18 mouse cellular contexts compared by ENCODE assay signal in genomic region chr1:66702623-66703345, GRCm38 (mm10). TPM values are rescaled to one million over a fixed set of nuclear protein-coding genes. Genes with fewer than 3 reads are reported as not detected.
A peak's percentile ranks its signal among the peaks of the same experiment; 100 is the strongest.
DNase-seq lines count a peak whose midpoint lies in the region; ATAC-seq and TF ChIP-seq lines count a peak whose summit lies in the region.
"Had no signal": no experiment of that assay in that cellular context is flagged by ENCODE, and none has a peak within 500 bp of the region (broad histone marks: within the 10 kb centered on the region; RNA-seq: fewer than 3 reads in every experiment).

No protein-coding gene starts in this region.

- peaks cover 25% of the 10 kb centered on the region for H3K36me3 ChIP-seq in erythroblast, embryonic 14.5 days (ENCODE audit: control insufficient read depth)
- no peaks in the 10 kb centered on the region; the same call in 1 of the 2 replicates for H3K36me3 ChIP-seq in intestine, postnatal 0 days (ENCODE audit: control insufficient read depth, insufficient read depth)
- peaks cover 3% of the 10 kb centered on the region; the same call in 1 of the 2 replicates for H3K36me3 ChIP-seq in intestine, embryonic 16.5 days (ENCODE audit: control insufficient read depth, insufficient read depth, low read length)
- peaks cover 42% of the 10 kb centered on the region for H3K36me3 ChIP-seq in E14TG2a.4 (ENCODE audit: insufficient read depth, low read length)
- H3K36me3 ChIP-seq in liver, embryonic 12.5 days: peaks cover 34% of the 10 kb centered on the region

- H3K9me3 ChIP-seq in erythroblast, embryonic 14.5 days (ENCODE audit: control insufficient read depth, low read length): no peaks in the 10 kb centered on the region
- no peaks in the 10 kb centered on the region for H3K9me3 ChIP-seq in intestine, postnatal 0 days (ENCODE audit: control insufficient read depth)
- H3K9me3 ChIP-seq in intestine, embryonic 16.5 days (ENCODE audit: control insufficient read depth, low read length): no peaks in the 10 kb centered on the region
- peaks cover 18% of the 10 kb centered on the region for H3K9me3 ChIP-seq in E14TG2a.4 (ENCODE audit: low read length)
- no peaks in the 10 kb centered on the region for H3K9me3 ChIP-seq in liver, embryonic 12.5 days (replicated peaks)
- H3K9me3 ChIP-seq: embryonic facial prominence, embryonic 13.5 days; forebrain, embryonic 10.5 days; heart, embryonic 10.5 days; limb, embryonic 15.5 days had no signal

- no peak for DNase-seq in frontal cortex, postnatal 10 days (ENCODE audit: low spot score in 2 of 2)
- DNase-seq in testis, postnatal 10 days (ENCODE audit: low spot score): no peak
- DNase-seq: adrenal gland, postnatal 36 days; cerebellum, adult 8-10 months; gastrocnemius, postnatal 25 days; heart, postnatal 36 days; kidney, adult 18-20 months; kidney, postnatal 14 days had no signal

- H3K4me2 ChIP-seq in intestine, postnatal 0 days (replicated peaks; ENCODE audit: low read depth): peak overlapping the region; percentile 82
- no peak overlapping the region for H3K4me2 ChIP-seq in intestine, embryonic 16.5 days (ENCODE audit: low read depth, low read length)
- peak overlapping the region; percentile 75 for H3K4me2 ChIP-seq in liver, embryonic 12.5 days

- no peak overlapping the region for H3K9ac ChIP-seq in intestine, postnatal 0 days (ENCODE audit: low read depth, low read length)
- H3K9ac ChIP-seq in intestine, embryonic 16.5 days (ENCODE audit: low read depth, low read length): no peak overlapping the region
- H3K9ac ChIP-seq in liver, embryonic 12.5 days: peak overlapping the region; percentile 83
- H3K9ac ChIP-seq: embryonic facial prominence, embryonic 13.5 days; limb, embryonic 15.5 days had no signal

- no peak overlapping the region for H3K27ac ChIP-seq in intestine, postnatal 0 days (ENCODE audit: low read depth, low read length)
- H3K27ac ChIP-seq in intestine, embryonic 16.5 days (ENCODE audit: low read length): no peak overlapping the region
- H3K27ac ChIP-seq in liver, embryonic 12.5 days: peak overlapping the region; percentile 40; the same call in 1 of the 2 replicates
- H3K27ac ChIP-seq: embryonic facial prominence, embryonic 13.5 days; forebrain, embryonic 10.5 days; heart, embryonic 10.5 days; limb, embryonic 15.5 days had no signal

- H3K4me1 ChIP-seq in erythroblast, embryonic 14.5 days (ENCODE audit: control insufficient read depth): peaks cover 29% of the 10 kb centered on the region
- H3K4me1 ChIP-seq in intestine, postnatal 0 days (replicated peaks; ENCODE audit: control insufficient read depth, insufficient read depth, low read length): 0 out of 2 replicates have a peak, but pooled peaks cover 6% of the 10 kb centered on the region
- peaks cover 17% of the 10 kb centered on the region for H3K4me1 ChIP-seq in intestine, embryonic 16.5 days (ENCODE audit: control insufficient read depth, insufficient read depth, low read length)
- H3K4me1 ChIP-seq in E14TG2a.4 (replicated peaks; ENCODE audit: low read depth, low read length): peaks cover 44% of the 10 kb centered on the region
- peaks cover 36% of the 10 kb centered on the region for H3K4me1 ChIP-seq in liver, embryonic 12.5 days

- TF ChIP-seq CTCF in intestine, postnatal 0 days (IDR thresholded peaks at IDR 0.05; ENCODE audit: low read depth): no peak
- no peak for TF ChIP-seq CTCF in E14TG2a.4 (conservative IDR thresholded peaks at IDR 0.05; ENCODE audit: low read length)

- WGBS in intestine, postnatal 0 days: 58% methylated on average over 4 of the region's 4 CpGs
- WGBS in intestine, embryonic 16.5 days: 80% methylated on average over 4 of the region's 4 CpGs
- 35% methylated on average over 4 of the region's 4 CpGs for WGBS in liver, embryonic 12.5 days (ENCODE audit: insufficient replicate concordance)

- no peak for ATAC-seq in erythroblast, adult 5-6 weeks (replicated peaks; ENCODE audit: low FRiP score, poor library complexity, severe bottlenecking)
- ATAC-seq in intestine, postnatal 0 days: no peak
- no peak for ATAC-seq in intestine, embryonic 16.5 days
- ATAC-seq in liver, embryonic 12.5 days: peak; percentile 23; the same call in 1 of the 2 replicates

- no peaks in the 10 kb centered on the region for H3K27me3 ChIP-seq in erythroblast, embryonic 14.5 days (ENCODE audit: control insufficient read depth)
- no peaks in the 10 kb centered on the region for H3K27me3 ChIP-seq in intestine, postnatal 0 days (replicated peaks; ENCODE audit: control insufficient read depth, insufficient read depth, low read length)
- no peaks in the 10 kb centered on the region for H3K27me3 ChIP-seq in intestine, embryonic 16.5 days (replicated peaks; ENCODE audit: control insufficient read depth, insufficient read depth, low read length)
- H3K27me3 ChIP-seq in E14TG2a.4 (ENCODE audit: insufficient read depth, low read length): no peaks in the 10 kb centered on the region
- no peaks in the 10 kb centered on the region for H3K27me3 ChIP-seq in liver, embryonic 12.5 days (replicated peaks)
- H3K27me3 ChIP-seq: embryonic facial prominence, embryonic 13.5 days; limb, embryonic 15.5 days had no signal

- H3K4me3 ChIP-seq in erythroblast, embryonic 14.5 days (replicated peaks): peak overlapping the region; percentile 26
- H3K4me3 ChIP-seq in intestine, postnatal 0 days (ENCODE audit: low read depth, low read length): no peak overlapping the region; the same call in 1 of the 2 replicates
- H3K4me3 ChIP-seq in intestine, embryonic 16.5 days (ENCODE audit: low read length): no peak overlapping the region
- H3K4me3 ChIP-seq in E14TG2a.4 (replicated peaks; ENCODE audit: low read length): peak overlapping the region; percentile 93
- peak overlapping the region; percentile 90 for H3K4me3 ChIP-seq in liver, embryonic 12.5 days

RNA-seq across cellular contexts. Expression of gene Rpe, which starts 2.2 kb away (rescaled TPM):
- 0.52 and 0.63 TPM in 2 replicates for polyA plus RNA-seq in erythroblast, embryonic 14.5 days (2012)
- 20.1 and 24.2 TPM in 2 replicates for total RNA-seq in erythroblast, adult 5-6 weeks (2015; ENCODE audit: low replicate concordance)
- total RNA-seq in erythroblast, adult 5-6 weeks (2017; ENCODE audit: low replicate concordance): 21.6 and 30.9 TPM in 2 replicates
- polyA plus RNA-seq in intestine, postnatal 0 days (2015; fragmentation: Nextera tagmentation; extraction: Ambion mirVana): 41.4 and 44.3 TPM in 2 replicates
- 69.9 and 74.8 TPM in 2 replicates for polyA plus RNA-seq in intestine, embryonic 16.5 days (2015; fragmentation: Nextera tagmentation; extraction: Ambion mirVana)
- 38.0 and 39.3 TPM in 2 replicates for polyA plus RNA-seq in liver, embryonic 12.5 days (2016; fragmentation: Nextera tagmentation; extraction: Ambion mirVana)

Comparison
In these comparisons a context has a peak if more than half of its experiments do, and no peak if none do; other contexts are left out.
1. H3K4me3 ChIP-seq: peak in erythroblast, embryonic 14.5 days (single experiment), E14TG2a.4 (single experiment) and liver, embryonic 12.5 days (single experiment); none in intestine, postnatal 0 days (single experiment) and intestine, embryonic 16.5 days (single experiment).
2. RNA of gene Rpe, which starts 2.2 kb away (polyA plus RNA-seq): 69.9 to 74.8 TPM in intestine, embryonic 16.5 days, 41.4 to 44.3 TPM in intestine, postnatal 0 days and 38.0 to 39.3 TPM in liver, embryonic 12.5 days; 0.52 to 0.63 TPM in erythroblast, embryonic 14.5 days; every median in the first group is over 10 times any median in the second.